Mouse (Mus musculus) stomach, embryonic 15.5 days (tissue): ENCODE results near the gene Ephb2. TPM values are rescaled to one million over a fixed set of nuclear protein-coding genes. Genes with fewer than 3 reads are reported as not detected.

Experiments
- ATAC-seq: fragments of 200-750 bp; cut with Nextera tagmentation; 2 replicates; pipeline ENCODE4 v1.8.0; 2017; ENCODE audit warnings: low read depth, moderate number of reproducible peaks, moderate TSS enrichment; ENCODE audit not compliant: insufficient read depth, low FRiP score
- H3K27ac ChIP-seq: fragments of 300-500 bp; sonication (generic); 2 replicates; pipeline ENCODE4 v1.5.1; 2015; ENCODE audit warnings: mild to moderate bottlenecking, inconsistent platforms
- H3K27me3 ChIP-seq: fragments of 300-500 bp; sonication (generic); replicated peaks from 2 replicates; pipeline ENCODE4 v1.6.1; 2015; ENCODE audit warnings: inconsistent platforms
- H3K36me3 ChIP-seq: fragments of 300-500 bp; sonication (generic); 2 replicates; pipeline ENCODE4 v1.6.1; 2015; ENCODE audit warnings: inconsistent platforms
- H3K4me1 ChIP-seq: fragments of 300-500 bp; sonication (generic); 2 replicates; pipeline ENCODE4 v1.6.1; 2015; ENCODE audit warnings: inconsistent platforms
- H3K4me2 ChIP-seq: fragments of 300-500 bp; sonication (generic); 2 replicates; pipeline ENCODE4 v1.6.1; 2015; ENCODE audit warnings: mild to moderate bottlenecking, inconsistent platforms
- H3K4me3 ChIP-seq: fragments of 300-500 bp; sonication (generic); replicated peaks from 2 replicates; pipeline ENCODE4 v1.5.1; 2015; ENCODE audit warnings: inconsistent platforms
- H3K9ac ChIP-seq: fragments of 300-500 bp; sonication (generic); 2 replicates; pipeline ENCODE4 v1.6.1; 2015; ENCODE audit warnings: inconsistent platforms
- H3K9me3 ChIP-seq: fragments of 300-500 bp; sonication (generic); 2 replicates; pipeline ENCODE4 v1.6.1; 2016; ENCODE audit warnings: inconsistent platforms
- WGBS: fragments of 180-500 bp; shearing (Covaris S2); methylation state at CpG from one replicate; pipeline ENCODE4 v1.1.7; 2015; 5-methylcytosine and 5-hydroxymethylcytosine counted together
- polyA plus RNA-seq: library from polyadenylated mRNA; unstranded; fragments of >200 nt; fragmentation: Nextera tagmentation; extraction: Ambion mirVana; gene quantifications from 2 replicates; pipeline ENCODE4 v1.2.1, GENCODE M21; 2015

Gene Ephb2
- polyA plus RNA-seq, 1 experiment from 2014 or later: 8.6 TPM

GRCm38 (mm10) chr4:136815364-136815763, 20.4 kb downstream of the Ephb2 start:
- Histone ChIP-seq H3K9me3 (no peaks in the 10 kb centered on the region), H3K36me3 (no peaks in the 10 kb centered on the region), H3K27me3 (no peaks in the 10 kb centered on the region), H3K27ac (no peak overlapping the region; the same call in 1 of the 2 replicates), H3K9ac (no peak overlapping the region), H3K4me1 (peaks cover 35% of the 10 kb centered on the region), H3K4me3 (no peak overlapping the region), H3K4me2 (no peak overlapping the region)
- no peak for ATAC-seq
- 62% methylated on average over 5 of the region's 5 CpGs for WGBS

GRCm38 (mm10) chr4:136812543-136812942, 23.2 kb downstream of the Ephb2 start:
- H3K9ac ChIP-seq: no peak overlapping the region
- H3K36me3 ChIP-seq: no peaks in the 10 kb centered on the region
- H3K27ac ChIP-seq: no peak overlapping the region
- 56% methylated on average over 4 of the region's 4 CpGs for WGBS
- peaks cover 39% of the 10 kb centered on the region for H3K4me1 ChIP-seq
- H3K4me3 ChIP-seq: no peak overlapping the region
- no peaks in the 10 kb centered on the region for H3K27me3 ChIP-seq
- no peaks in the 10 kb centered on the region for H3K9me3 ChIP-seq
- ATAC-seq: no peak
- H3K4me2 ChIP-seq: no peak overlapping the region

- H3K9me3 ChIP-seq: no peaks in the 10 kb centered on the region
- H3K27me3 ChIP-seq: no peaks in the 10 kb centered on the region
- H3K4me1 ChIP-seq: peaks cover 42% of the 10 kb centered on the region
- no peak overlapping the region for H3K4me3 ChIP-seq
- H3K4me2 ChIP-seq: no peak overlapping the region
- H3K9ac ChIP-seq: no peak overlapping the region
- H3K27ac ChIP-seq: no peak overlapping the region
- H3K36me3 ChIP-seq: no peaks in the 10 kb centered on the region
- no peak; the same call in 1 of the 2 replicates for ATAC-seq
- WGBS: 41% methylated on average over 6 of the region's 6 CpGs
Measured at GRCm38 (mm10) chr4:136811596-136811995, 24.2 kb downstream of the Ephb2 start.

- Histone ChIP-seq H3K36me3 (no peaks in the 10 kb centered on the region), H3K4me1 (peaks cover 56% of the 10 kb centered on the region), H3K27me3 (no peaks in the 10 kb centered on the region), H3K4me3 (no peak overlapping the region), H3K27ac (no peak overlapping the region; the same call in 1 of the 2 replicates), H3K9me3 (no peaks in the 10 kb centered on the region), H3K4me2 (no peak overlapping the region), H3K9ac (no peak overlapping the region)
- WGBS: 33% methylated on average over 11 of the region's 11 CpGs
- no peak for ATAC-seq
Measured at GRCm38 (mm10) chr4:136808478-136808877, 27.3 kb downstream of the Ephb2 start.

- Histone ChIP-seq H3K4me1 (peaks cover 64% of the 10 kb centered on the region), H3K9me3 (no peaks in the 10 kb centered on the region), H3K27ac (no peak overlapping the region), H3K4me3 (no peak overlapping the region), H3K9ac (no peak overlapping the region), H3K36me3 (no peaks in the 10 kb centered on the region), H3K27me3 (no peaks in the 10 kb centered on the region), H3K4me2 (no peak overlapping the region)
- ATAC-seq: no peak
- WGBS: 79% methylated on average over 11 of the region's 11 CpGs
Measured at GRCm38 (mm10) chr4:136807448-136808009, 28.3 kb downstream of the Ephb2 start.

- H3K36me3 ChIP-seq: no peaks in the 10 kb centered on the region
- no peak overlapping the region for H3K27ac ChIP-seq
- H3K4me3 ChIP-seq: no peak overlapping the region
- ATAC-seq: no peak
- H3K4me2 ChIP-seq: no peak overlapping the region
- no peak overlapping the region for H3K9ac ChIP-seq
- H3K27me3 ChIP-seq: no peaks in the 10 kb centered on the region
- peaks cover 61% of the 10 kb centered on the region for H3K4me1 ChIP-seq
- no peaks in the 10 kb centered on the region for H3K9me3 ChIP-seq
- WGBS: 53% methylated on average over 10 of the region's 10 CpGs
Measured at GRCm38 (mm10) chr4:136806254-136806653, 29.5 kb downstream of the Ephb2 start.

GRCm38 (mm10) chr4:136804343-136804742, 31.4 kb downstream of the Ephb2 start:
- Histone ChIP-seq H3K4me1 (peaks cover 73% of the 10 kb centered on the region), H3K27ac (no peak overlapping the region; the same call in 1 of the 2 replicates), H3K4me2 (no peak overlapping the region), H3K9me3 (no peaks in the 10 kb centered on the region), H3K36me3 (no peaks in the 10 kb centered on the region), H3K9ac (no peak overlapping the region), H3K27me3 (no peaks in the 10 kb centered on the region), H3K4me3 (no peak overlapping the region)
- ATAC-seq: no peak
- 87% methylated on average over 6 of the region's 6 CpGs for WGBS

GRCm38 (mm10) chr4:136802446-136802845, 33.3 kb downstream of the Ephb2 start:
- Histone ChIP-seq H3K9me3 (no peaks in the 10 kb centered on the region), H3K4me2 (no peak overlapping the region), H3K4me1 (peaks cover 74% of the 10 kb centered on the region), H3K9ac (no peak overlapping the region), H3K4me3 (no peak overlapping the region), H3K36me3 (no peaks in the 10 kb centered on the region), H3K27me3 (no peaks in the 10 kb centered on the region), H3K27ac (peak overlapping the region; percentile 77)
- peak; percentile 70 for ATAC-seq
- 36% methylated on average over 12 of the region's 12 CpGs for WGBS

- WGBS: 73% methylated on average over 5 of the region's 5 CpGs
- Histone ChIP-seq H3K4me1 (peaks cover 71% of the 10 kb centered on the region), H3K9me3 (no peaks in the 10 kb centered on the region), H3K4me3 (no peak overlapping the region), H3K4me2 (no peak overlapping the region), H3K9ac (no peak overlapping the region), H3K27me3 (no peaks in the 10 kb centered on the region), H3K27ac (peak overlapping the region; percentile 77), H3K36me3 (no peaks in the 10 kb centered on the region)
- no peak for ATAC-seq
Measured at GRCm38 (mm10) chr4:136801944-136802343, 33.8 kb downstream of the Ephb2 start.

GRCm38 (mm10) chr4:136801463-136801862, 34.3 kb downstream of the Ephb2 start:
- Histone ChIP-seq H3K9ac (no peak overlapping the region), H3K27me3 (no peaks in the 10 kb centered on the region), H3K4me3 (no peak overlapping the region), H3K27ac (peak overlapping the region; percentile 77; the same call in 1 of the 2 replicates), H3K9me3 (no peaks in the 10 kb centered on the region), H3K4me1 (peaks cover 66% of the 10 kb centered on the region), H3K4me2 (no peak overlapping the region), H3K36me3 (no peaks in the 10 kb centered on the region)
- WGBS: 81% methylated on average over 8 of the region's 8 CpGs
- ATAC-seq: no peak

GRCm38 (mm10) chr4:136800366-136800765, 35.4 kb downstream of the Ephb2 start:
- WGBS: 58% methylated on average over 14 of the region's 14 CpGs
- Histone ChIP-seq H3K4me2 (no peak overlapping the region), H3K4me3 (no peak overlapping the region), H3K36me3 (no peaks in the 10 kb centered on the region), H3K27ac (no peak overlapping the region), H3K27me3 (no peaks in the 10 kb centered on the region), H3K4me1 (peaks cover 56% of the 10 kb centered on the region), H3K9ac (no peak overlapping the region), H3K9me3 (no peaks in the 10 kb centered on the region)
- ATAC-seq: no peak

- H3K36me3 ChIP-seq: no peaks in the 10 kb centered on the region
- no peaks in the 10 kb centered on the region for H3K9me3 ChIP-seq
- no peak for ATAC-seq
- no peak overlapping the region for H3K4me3 ChIP-seq
- H3K9ac ChIP-seq: no peak overlapping the region
- 43% methylated on average over 23 of the region's 23 CpGs for WGBS
- H3K27ac ChIP-seq: no peak overlapping the region
- no peak overlapping the region for H3K4me2 ChIP-seq
- peaks cover 35% of the 10 kb centered on the region for H3K4me1 ChIP-seq
- H3K27me3 ChIP-seq: no peaks in the 10 kb centered on the region
Measured at GRCm38 (mm10) chr4:136797677-136798569, 37.9 kb downstream of the Ephb2 start.
